Mouse (Mus musculus) hindbrain, embryonic 11.5 days (tissue): ENCODE measurements around the gene Defb21. TPM values are rescaled to one million over a fixed set of nuclear protein-coding genes. Genes with fewer than 3 reads are reported as not detected.

ENCODE experiments used
- ATAC-seq: fragments of 200-750 bp; cut with Nextera tagmentation; 2 replicates; pipeline ENCODE4 v1.8.0; 2017; ENCODE audit warnings: mild to moderate bottlenecking, moderate TSS enrichment, moderate library complexity; ENCODE audit not compliant: low FRiP score
- DNase-seq: peaks from one replicate; pipeline ENCODE4 v3.0.0-alpha.2; 2015; ENCODE audit warnings: low spot score
- H3K27ac ChIP-seq: fragments of 300-500 bp; sonication (generic); 2 replicates; pipeline ENCODE4 v1.5.1; 2014; ENCODE audit warnings: mild to moderate bottlenecking, low read depth, low read length
- H3K27me3 ChIP-seq: fragments of 300-500 bp; sonication (generic); 2 replicates; pipeline ENCODE4 v1.6.1; 2014; ENCODE audit warnings: mild to moderate bottlenecking, low read length, moderate library complexity, mixed read lengths; ENCODE audit not compliant: control insufficient read depth, insufficient read depth
- H3K36me3 ChIP-seq: fragments of 300-500 bp; sonication (generic); 2 replicates; pipeline ENCODE4 v1.6.1; 2014; ENCODE audit warnings: mild to moderate bottlenecking, low read length, moderate library complexity, mixed read lengths; ENCODE audit not compliant: control insufficient read depth, insufficient read depth
- H3K4me1 ChIP-seq: fragments of 300-500 bp; sonication (generic); replicated peaks from 2 replicates; pipeline ENCODE4 v1.6.1; 2014; ENCODE audit warnings: low read length, mixed read lengths; ENCODE audit not compliant: control insufficient read depth, insufficient read depth
- H3K4me2 ChIP-seq: fragments of 300-500 bp; sonication (generic); replicated peaks from 2 replicates; pipeline ENCODE4 v1.6.1; 2014; ENCODE audit warnings: mild to moderate bottlenecking, low read depth, low read length
- H3K4me3 ChIP-seq: fragments of 300-500 bp; sonication (generic); 2 replicates; pipeline ENCODE4 v1.5.1; 2014; ENCODE audit warnings: low read depth, low read length
- H3K9ac ChIP-seq: fragments of 300-500 bp; sonication (generic); 2 replicates; pipeline ENCODE4 v1.6.1; 2014; ENCODE audit warnings: low read depth, low read length
- H3K9me3 ChIP-seq: fragments of 300-500 bp; sonication (generic); 2 replicates; pipeline ENCODE4 v1.6.1; 2016; ENCODE audit warnings: low read length; ENCODE audit not compliant: control insufficient read depth
- WGBS: fragments of 180-500 bp; shearing (Covaris S2); extraction: QIAGEN DNeasy Blood & Tissue Kit; methylation state at CpG from one replicate; pipeline ENCODE4 v1.1.7; 2014; 5-methylcytosine and 5-hydroxymethylcytosine counted together
- polyA plus RNA-seq: library from polyadenylated mRNA; unstranded; fragments of >200 nt; fragmentation: Nextera tagmentation; extraction: Ambion mirVana; gene quantifications from 2 replicates; pipeline ENCODE4 v1.2.1, GENCODE M21; 2014

Defb21 gene
- polyA plus RNA-seq, 1 experiment from 2014 or later: not detected

DNA sequence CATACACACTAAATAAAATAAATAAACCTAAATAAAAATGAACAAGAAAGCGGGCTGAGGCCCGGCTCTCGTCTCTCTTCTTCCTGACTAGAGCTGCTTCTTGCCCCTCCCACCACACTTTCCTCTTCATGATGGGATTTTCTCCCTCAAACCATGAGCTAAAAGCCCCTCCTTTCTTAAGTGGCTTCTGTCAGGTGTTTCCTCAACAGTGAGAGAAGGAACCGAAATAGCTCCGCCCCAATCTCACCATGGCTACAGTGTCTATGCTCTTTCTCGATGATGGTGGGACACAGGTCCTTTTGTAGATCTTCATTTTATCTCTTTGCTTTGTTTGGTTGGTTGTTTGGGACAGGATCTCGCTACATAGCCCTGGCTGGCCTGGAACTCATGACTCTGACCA lies 15.9 kb upstream of the Defb21 start:
- H3K27ac ChIP-seq: no peak overlapping the region
- no peak for DNase-seq
- no peak overlapping the region for H3K4me3 ChIP-seq
- H3K4me1 ChIP-seq: no peaks in the 10 kb centered on the region
- 90% methylated on average over 7 of the region's 7 CpGs for WGBS
- H3K9me3 ChIP-seq: no peaks in the 10 kb centered on the region
- H3K9ac ChIP-seq: no peak overlapping the region
- ATAC-seq: no peak
- H3K27me3 ChIP-seq: no peaks in the 10 kb centered on the region
- H3K4me2 ChIP-seq: no peak overlapping the region
- H3K36me3 ChIP-seq: no peaks in the 10 kb centered on the region

DNA sequence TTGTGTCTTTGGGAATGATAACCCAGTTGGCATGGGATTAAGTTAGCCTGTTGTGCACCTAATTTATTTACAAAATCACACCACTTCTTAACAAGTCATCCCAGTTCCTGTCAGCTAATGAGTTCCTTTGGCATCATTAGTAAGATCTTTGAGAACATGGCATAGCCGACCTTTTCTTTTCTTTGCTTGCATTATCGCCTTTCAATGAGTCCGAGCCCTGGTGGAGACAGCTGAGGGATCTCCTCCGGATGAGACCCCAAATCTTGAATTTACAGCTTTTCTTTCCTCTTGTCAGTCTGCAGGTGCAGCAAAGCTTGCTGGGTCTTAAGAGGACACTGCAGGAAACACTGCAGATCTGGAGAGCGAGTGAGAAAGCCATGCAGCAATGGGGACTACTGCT lies 3.5 kb upstream of the Defb21 start, which contains the start of gene Gm17416:
TSS of gene Gm17416 (plus strand) at position 301 of the 400 bp plus-strand sequence.
- Histone ChIP-seq H3K4me3 (no peak within 1 kb of the TSS), H3K27ac (no peak within 1 kb of the TSS), H3K36me3 (no peaks in the 10 kb centered on the region), H3K9me3 (no peaks in the 10 kb centered on the region), H3K27me3 (no peaks in the 10 kb centered on the region), H3K9ac (no peak within 1 kb of the TSS), H3K4me1 (no peaks in the 10 kb centered on the region), H3K4me2 (no peak within 1 kb of the TSS)
- DNase-seq (no peak), ATAC-seq (no peak)
- WGBS: 91% methylated on average over 5 of the region's 5 CpGs

DNA sequence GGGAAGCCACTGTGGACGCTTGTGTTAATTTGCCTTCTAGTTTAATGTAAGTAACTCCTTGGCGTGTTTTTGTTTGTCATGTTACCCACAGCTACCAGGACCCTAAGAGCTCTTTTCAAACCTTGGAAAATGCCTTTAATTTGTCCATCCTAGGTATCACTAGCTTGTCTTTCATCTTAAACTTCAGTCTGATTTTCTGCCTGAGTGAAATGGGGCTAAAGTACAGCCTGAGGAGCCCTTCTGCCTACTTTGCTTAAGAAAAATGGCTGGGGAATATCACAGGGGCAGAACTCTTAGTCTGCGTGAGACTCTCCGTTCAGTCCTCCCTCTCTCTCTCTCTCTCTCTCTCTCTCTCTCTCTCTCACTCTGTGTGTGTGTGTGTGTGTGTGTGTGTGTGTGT lies 2.7 kb upstream of the Defb21 start:
- Histone ChIP-seq H3K9ac (no peak overlapping the region), H3K27me3 (no peaks in the 10 kb centered on the region), H3K36me3 (no peaks in the 10 kb centered on the region), H3K9me3 (no peaks in the 10 kb centered on the region), H3K4me3 (no peak overlapping the region), H3K4me2 (no peak overlapping the region), H3K4me1 (no peaks in the 10 kb centered on the region), H3K27ac (no peak overlapping the region)
- DNase-seq (no peak), ATAC-seq (no peak)
- WGBS: 86% methylated on average over 4 of the region's 4 CpGs

DNA sequence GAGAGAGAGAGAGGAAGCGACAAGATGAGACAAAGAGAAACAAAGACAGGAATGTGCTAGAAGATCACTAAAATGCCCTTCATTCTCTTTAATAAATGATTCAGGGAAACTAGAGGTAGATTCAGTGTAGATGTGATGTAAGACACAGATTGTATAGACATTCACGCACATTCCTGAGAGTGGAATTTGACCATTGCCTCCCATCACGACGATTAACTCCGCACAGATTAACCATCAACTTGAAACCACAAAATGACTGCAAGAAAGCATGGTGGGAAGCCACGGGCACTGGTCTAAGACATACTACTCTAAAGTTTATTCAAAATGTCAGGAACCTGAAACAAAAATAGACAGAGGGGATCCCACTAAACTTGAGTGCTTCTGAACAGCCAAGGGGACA lies 2.2 kb upstream of the Defb21 start:
- Histone ChIP-seq H3K27ac (no peak overlapping the region), H3K27me3 (no peaks in the 10 kb centered on the region), H3K4me3 (no peak overlapping the region), H3K9ac (no peak overlapping the region), H3K9me3 (no peaks in the 10 kb centered on the region), H3K36me3 (no peaks in the 10 kb centered on the region), H3K4me1 (no peaks in the 10 kb centered on the region), H3K4me2 (no peak overlapping the region)
- DNase-seq: no peak
- ATAC-seq: no peak
- WGBS: 84% methylated on average over 6 of the region's 6 CpGs

DNA sequence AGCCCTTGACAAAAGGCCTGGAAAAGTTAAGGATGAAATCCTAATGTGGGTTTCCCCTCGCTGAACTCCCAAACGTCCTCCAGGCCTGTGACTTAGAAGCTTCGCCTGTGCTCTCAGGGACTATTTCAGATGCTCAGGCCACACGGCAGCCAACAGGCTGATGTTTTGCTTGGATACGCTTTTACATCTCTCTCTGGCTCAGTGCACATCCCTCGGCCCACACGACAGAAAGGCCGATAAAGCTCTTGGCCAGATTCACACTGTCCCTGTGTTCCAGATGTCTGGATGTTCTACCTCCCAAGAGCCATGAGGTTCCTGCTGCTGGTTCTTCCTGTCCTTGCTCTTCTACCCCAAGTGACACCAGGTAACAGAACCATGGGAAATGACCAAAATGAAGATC lies 940 bp downstream of the Defb21 start:
- Histone ChIP-seq H3K9me3 (no peaks in the 10 kb centered on the region), H3K27ac (no peak overlapping the region), H3K4me2 (no peak overlapping the region), H3K36me3 (no peaks in the 10 kb centered on the region), H3K27me3 (no peaks in the 10 kb centered on the region), H3K4me3 (no peak overlapping the region), H3K9ac (no peak overlapping the region), H3K4me1 (no peaks in the 10 kb centered on the region)
- DNase-seq (no peak), ATAC-seq (no peak)
- WGBS: 87% methylated on average over 8 of the region's 8 CpGs

DNA sequence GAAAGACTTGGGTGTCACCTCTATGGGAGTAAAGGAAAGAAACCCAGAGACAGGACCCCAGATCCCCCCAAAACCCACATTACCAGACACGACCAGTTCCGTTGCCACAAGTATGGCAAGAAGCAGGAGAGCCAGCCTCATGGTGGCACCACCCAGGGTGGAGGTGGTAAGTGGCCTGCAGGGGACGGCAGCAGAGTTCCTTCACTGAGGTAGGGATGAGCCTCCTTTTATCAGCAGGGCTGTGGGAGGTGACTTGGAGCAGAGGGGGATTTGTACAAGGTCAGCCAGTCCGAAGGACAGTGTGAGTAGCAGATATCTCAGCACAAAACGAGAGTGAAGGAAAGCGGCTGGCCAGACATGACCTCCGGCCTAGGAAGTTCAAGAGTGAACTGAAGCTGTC lies 7.6 kb downstream of the Defb21 start, which contains the start of gene Defb19:
TSS of gene Defb19 (minus strand) at position 206 of the 400 bp plus-strand sequence.
- no peaks in the 10 kb centered on the region for H3K27me3 ChIP-seq
- no peak within 1 kb of the TSS for H3K27ac ChIP-seq
- no peak within 1 kb of the TSS for H3K4me3 ChIP-seq
- ATAC-seq: no peak
- H3K4me2 ChIP-seq: no peak within 1 kb of the TSS
- no peak for DNase-seq
- H3K9me3 ChIP-seq: no peaks in the 10 kb centered on the region
- H3K4me1 ChIP-seq: no peaks in the 10 kb centered on the region
- H3K9ac ChIP-seq: no peak within 1 kb of the TSS
- WGBS: 79% methylated on average over 7 of the region's 7 CpGs
- H3K36me3 ChIP-seq: no peaks in the 10 kb centered on the region

DNA sequence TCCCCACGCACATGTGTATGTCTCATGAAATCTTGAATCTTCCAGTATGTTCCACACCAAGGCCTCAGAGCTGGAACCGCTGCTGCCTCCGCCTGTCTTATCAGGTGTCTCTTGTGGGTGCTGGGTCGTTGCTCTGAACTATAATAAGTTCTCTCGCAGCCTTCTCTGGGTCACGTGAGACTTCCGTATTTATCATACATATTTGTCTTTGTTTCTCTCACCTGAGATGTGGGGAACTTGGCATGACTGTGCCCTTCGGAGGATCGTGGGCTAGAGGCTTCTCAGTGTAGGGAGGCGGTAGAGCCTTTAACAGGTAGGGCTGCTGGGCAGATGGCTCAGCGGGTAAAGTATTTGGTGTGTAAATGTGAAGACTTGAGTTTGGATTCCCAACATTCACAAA lies 8.1 kb downstream of the Defb21 start:
- H3K4me2 ChIP-seq: no peak overlapping the region
- no peak overlapping the region for H3K27ac ChIP-seq
- no peaks in the 10 kb centered on the region; the same call in 1 of the 2 replicates for H3K4me1 ChIP-seq
- 90% methylated on average over 11 of the region's 11 CpGs for WGBS
- H3K9me3 ChIP-seq: no peaks in the 10 kb centered on the region
- no peaks in the 10 kb centered on the region for H3K36me3 ChIP-seq
- no peak overlapping the region for H3K4me3 ChIP-seq
- DNase-seq (no peak), ATAC-seq (no peak)
- no peaks in the 10 kb centered on the region for H3K27me3 ChIP-seq
- H3K9ac ChIP-seq: no peak overlapping the region

DNA sequence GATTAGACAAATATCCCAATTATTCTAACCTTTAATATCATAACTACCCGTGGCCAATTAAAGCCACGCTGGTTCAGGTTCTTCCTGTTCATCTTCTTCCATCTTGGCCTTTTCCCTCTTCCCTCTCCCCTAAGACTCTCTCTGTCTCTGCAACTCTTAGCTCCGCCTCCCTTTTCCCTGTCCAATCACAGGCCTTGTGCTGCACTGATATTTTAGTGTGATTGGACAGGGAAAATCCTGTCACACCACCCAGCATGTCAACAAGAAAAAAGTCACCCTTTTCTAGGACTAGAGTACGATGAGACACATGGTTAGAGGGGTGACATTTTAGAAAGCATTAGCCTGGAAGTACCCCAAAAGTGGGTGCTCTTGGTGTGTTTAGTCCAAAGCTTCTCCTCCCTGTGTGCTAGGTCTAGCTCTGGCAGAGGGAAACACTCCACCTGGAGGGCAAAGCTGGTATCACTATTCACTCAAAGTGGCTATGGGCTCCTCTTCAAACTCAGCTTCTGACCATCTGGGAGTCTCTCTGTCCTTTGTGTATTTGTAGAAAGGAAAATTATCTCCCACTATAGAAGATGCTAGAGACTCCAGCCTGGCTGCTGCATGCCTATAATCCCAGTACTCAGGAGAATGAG lies 14.5 kb downstream of the Defb21 start:
- Histone ChIP-seq H3K4me1 (no peaks in the 10 kb centered on the region; the same call in 1 of the 2 replicates), H3K9me3 (no peaks in the 10 kb centered on the region), H3K36me3 (no peaks in the 10 kb centered on the region), H3K4me3 (no peak overlapping the region), H3K27me3 (no peaks in the 10 kb centered on the region), H3K9ac (no peak overlapping the region), H3K27ac (no peak overlapping the region), H3K4me2 (no peak overlapping the region)
- ATAC-seq (no peak), DNase-seq (peak; percentile 22)
- WGBS: 82% methylated on average over 4 of the region's 4 CpGs

DNA sequence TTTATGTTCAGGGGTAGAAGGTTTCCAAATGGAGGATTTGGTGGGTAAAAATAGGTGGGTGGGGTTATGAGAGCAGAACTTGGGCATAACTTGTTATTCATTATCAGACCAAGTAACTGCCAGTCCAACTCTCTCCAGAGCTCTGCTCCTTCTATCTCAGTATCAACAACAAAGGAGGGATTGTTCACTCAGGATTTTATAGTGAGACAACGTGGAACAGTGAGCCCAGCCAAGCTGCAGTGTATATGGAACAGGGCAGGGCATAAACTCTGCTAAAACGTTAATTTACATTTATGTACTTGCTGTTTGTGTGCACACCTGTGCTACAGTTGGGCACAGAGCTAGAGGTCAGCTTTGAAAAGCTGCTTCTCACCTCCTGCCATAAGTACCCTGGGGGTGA lies 15.9 kb downstream of the Defb21 start:
- Histone ChIP-seq H3K4me3 (no peak overlapping the region), H3K27ac (no peak overlapping the region), H3K9ac (no peak overlapping the region), H3K4me2 (no peak overlapping the region), H3K4me1 (no peaks in the 10 kb centered on the region; the same call in 1 of the 2 replicates), H3K27me3 (no peaks in the 10 kb centered on the region), H3K36me3 (no peaks in the 10 kb centered on the region), H3K9me3 (no peaks in the 10 kb centered on the region)
- ATAC-seq (no peak), DNase-seq (no peak)
- 54% methylated on average over 2 of the region's 2 CpGs for whole genome bisulfite sequencing
